Mouse (Mus musculus): ENCODE data around the gene Cdc34.

The Cdc34 gene

GRCm38 (mm10) chr10:79670071-79670888, 11.7 kb upstream of the Cdc34 start:
- no peak for DNase-seq (ENCODE audit: low spot score in 2 of 2)

GRCm38 (mm10) chr10:79671396-79672087, 10.5 kb upstream of the Cdc34 start:
- no peak for DNase-seq (ENCODE audit: low spot score in 2 of 2)

- DNase-seq (ENCODE audit: low spot score in 2 of 2), result no peak
Observed at GRCm38 (mm10) chr10:79672088-79672455, 9.9 kb upstream of the Cdc34 start.

DNA sequence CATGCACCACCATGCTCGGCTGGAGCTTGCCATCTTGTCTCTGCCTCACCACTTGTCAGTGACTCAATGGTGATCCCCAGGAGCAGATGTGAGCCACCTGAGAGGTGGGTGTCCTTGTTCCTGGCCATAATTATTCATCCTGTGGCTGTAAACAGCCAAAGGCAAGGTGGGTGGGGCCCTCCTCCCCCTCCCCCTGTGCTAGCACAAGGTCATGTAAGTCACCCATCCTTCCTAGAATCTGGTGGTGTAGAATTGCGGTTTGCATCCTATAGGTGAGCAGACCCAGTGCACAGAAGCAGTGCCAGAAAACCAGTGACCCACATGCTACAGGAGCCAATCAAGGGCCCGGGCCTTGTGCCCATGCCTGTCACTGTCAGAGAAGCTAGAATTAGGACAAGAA, 8.9 kb upstream of the Cdc34 start:
- no peak for DNase-seq (ENCODE audit: low spot score in 2 of 2)

DNA sequence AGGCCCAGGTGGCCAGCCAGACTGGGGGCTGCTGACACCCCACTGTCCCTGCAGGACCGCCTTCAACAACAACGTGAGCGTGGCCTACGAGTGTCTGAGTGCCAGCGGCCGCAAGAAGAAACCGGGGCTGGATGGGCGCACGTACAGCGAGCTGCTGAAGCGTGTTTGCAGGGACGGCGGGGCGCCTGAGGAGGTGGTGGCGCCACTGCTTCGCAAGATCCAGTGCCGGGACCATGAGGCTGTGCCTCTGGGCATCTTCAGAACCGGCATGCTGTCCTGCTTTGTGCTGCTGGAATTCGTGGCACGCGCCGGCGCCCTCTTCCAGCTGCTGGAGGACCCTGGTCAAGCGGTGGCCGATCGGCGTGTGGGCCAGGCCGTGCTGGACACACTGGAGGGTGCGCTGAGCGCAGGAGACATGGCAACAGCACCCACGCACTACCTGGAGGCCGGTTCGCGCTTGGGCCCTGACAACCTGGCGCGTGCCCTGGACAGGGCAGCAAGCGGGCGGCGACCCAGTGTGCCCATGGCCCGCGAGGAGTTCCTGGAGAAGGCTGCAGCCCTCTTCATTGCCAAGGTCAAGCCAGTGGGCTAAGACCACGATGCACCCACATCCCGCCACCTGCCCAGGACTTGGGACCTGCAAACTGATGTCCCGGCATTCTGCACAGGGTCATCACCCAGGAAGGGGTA, 6.5 kb upstream of the Cdc34 start:
- no peak for DNase-seq (ENCODE audit: low spot score in 2 of 2)

GRCm38 (mm10) chr10:79680606-79681495, 1.1 kb upstream of the Cdc34 start:
- DNase-seq (ENCODE audit: low spot score in 2 of 2), result no peak

DNA sequence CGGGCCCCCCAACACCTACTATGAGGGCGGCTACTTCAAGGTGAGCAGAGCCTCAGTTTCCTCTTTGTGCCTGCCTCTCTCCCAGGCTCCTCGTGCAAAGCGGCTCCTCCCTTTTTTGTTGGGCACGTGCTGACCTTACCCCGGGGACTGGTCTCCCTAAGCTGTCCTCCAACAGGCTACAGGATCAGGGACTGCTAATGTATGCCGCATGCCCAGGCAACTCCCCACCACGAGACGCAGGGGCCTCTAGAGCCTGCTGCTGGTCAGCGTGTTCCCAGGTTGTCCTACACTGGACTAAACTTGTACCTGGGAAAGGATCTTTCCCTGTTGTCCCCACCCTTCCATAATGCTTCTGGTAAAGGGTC, 538 bp downstream of the Cdc34 start:
- no peak for DNase-seq (ENCODE audit: low spot score in 2 of 2)

- no peak for DNase-seq (ENCODE audit: low spot score in 2 of 2)
Observed at GRCm38 (mm10) chr10:79682916-79683582, 1.1 kb downstream of the Cdc34 start.

- no peak for DNase-seq (ENCODE audit: low spot score in 2 of 2)
Observed at GRCm38 (mm10) chr10:79683726-79684640, 2.0 kb downstream of the Cdc34 start.

DNA sequence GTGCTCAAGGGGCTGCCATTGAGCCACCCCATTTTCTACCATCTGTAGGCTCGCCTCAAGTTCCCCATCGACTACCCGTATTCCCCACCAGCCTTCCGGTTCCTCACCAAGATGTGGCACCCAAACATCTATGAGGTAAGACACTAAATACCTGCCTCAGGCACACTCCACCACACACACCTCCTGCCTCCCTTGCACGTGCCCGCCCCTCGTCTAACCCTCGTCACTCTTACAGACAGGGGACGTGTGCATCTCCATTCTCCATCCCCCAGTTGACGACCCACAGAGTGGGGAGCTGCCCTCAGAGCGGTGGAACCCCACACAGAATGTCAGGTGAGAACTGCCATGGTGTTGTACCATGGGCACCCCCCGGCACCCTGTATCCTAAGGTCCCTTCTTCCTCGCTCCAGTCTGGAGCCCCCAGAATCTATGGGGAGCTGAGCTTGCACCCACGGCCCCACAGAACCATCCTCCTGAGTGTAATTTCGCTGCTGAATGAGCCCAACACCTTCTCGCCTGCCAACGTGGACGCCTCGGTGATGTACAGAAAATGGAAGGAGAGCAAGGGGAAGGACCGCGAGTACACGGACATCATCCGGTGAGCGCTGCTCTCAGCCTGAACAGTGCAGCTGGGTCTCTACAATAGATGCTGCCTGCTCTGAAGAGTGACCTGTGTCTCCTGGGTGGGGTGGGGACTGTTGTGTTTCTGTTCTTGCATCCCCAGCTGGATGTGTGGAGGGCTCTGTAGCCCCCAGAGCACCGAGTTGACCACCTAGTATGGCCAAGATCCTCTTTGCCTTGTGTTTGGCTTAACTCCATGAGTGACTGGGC, 3.0 kb downstream of the Cdc34 start:
- no peak for DNase-seq (ENCODE audit: low spot score in 2 of 2)

GRCm38 (mm10) chr10:79686219-79686618, 4.2 kb downstream of the Cdc34 start:
- no peak for DNase-seq (ENCODE audit: low spot score in 2 of 2)

GRCm38 (mm10) chr10:79686691-79687090, 4.7 kb downstream of the Cdc34 start:
- DNase-seq (ENCODE audit: low spot score in 2 of 2), result no peak

- no peak for DNase-seq (ENCODE audit: low spot score in 2 of 2)
Observed at GRCm38 (mm10) chr10:79687513-79687912, 5.5 kb downstream of the Cdc34 start.

GRCm38 (mm10) chr10:79688720-79689119, 6.7 kb downstream of the Cdc34 start, which contains the start of gene Gzmm:
Gene Gzmm, plus strand, starts transcription at chr10:79689020.
- no peak for DNase-seq (ENCODE audit: low spot score in 2 of 2)

GRCm38 (mm10) chr10:79689178-79689577, 7.2 kb downstream of the Cdc34 start:
- no peak for DNase-seq (ENCODE audit: low spot score in 2 of 2)

DNA sequence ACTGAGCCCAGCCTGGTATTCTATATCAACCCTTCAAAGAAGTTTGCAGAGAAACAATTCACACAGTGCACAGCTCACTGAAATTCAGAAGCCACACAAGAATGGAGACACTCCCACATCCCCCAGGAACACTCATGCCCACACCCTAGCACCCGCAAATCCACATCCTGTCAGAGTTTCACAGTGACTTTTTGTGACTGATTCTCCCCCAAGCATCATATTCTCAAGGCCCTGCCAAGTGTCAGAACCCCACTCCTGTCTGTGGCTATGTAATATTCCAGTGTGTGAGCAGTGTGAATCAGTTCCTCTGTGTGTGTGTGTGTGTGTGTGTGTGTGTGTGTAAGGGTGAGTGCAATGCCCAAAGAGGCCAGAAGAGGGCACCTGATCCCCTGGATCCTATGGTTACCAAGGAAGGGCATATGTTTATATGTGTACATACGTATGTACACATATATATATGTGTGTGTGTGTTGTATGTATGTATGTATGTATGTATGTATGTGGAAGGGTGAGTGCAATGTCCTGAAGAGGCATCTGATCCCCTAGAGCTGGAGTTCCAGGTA, 10.1 kb downstream of the Cdc34 start:
- DNase-seq (ENCODE audit: low spot score in 2 of 2), result no peak

GRCm38 (mm10) chr10:79693580-79694378, 11.8 kb downstream of the Cdc34 start:
- no peak for DNase-seq (ENCODE audit: low spot score in 2 of 2)

- no peak for DNase-seq (ENCODE audit: low spot score in 2 of 2)
Observed at GRCm38 (mm10) chr10:79694379-79694655, 12.3 kb downstream of the Cdc34 start.

Data from frontal cortex, postnatal 25 days (tissue).